Mouse (Mus musculus) liver, embryonic 14.5 days (tissue): Measurements from ENCODE around the gene Rims3.

Experiments
- CTCF ChIP-seq: IDR thresholded peaks from 2 replicates; pipeline ENCODE4 v1.5.1; 2016; ENCODE audit warnings: antibody characterized with exemption, low read depth, control low read depth
- EP300 ChIP-seq: IDR thresholded peaks from 2 replicates; pipeline ENCODE4 v1.6.1; 2016; ENCODE audit warnings: antibody characterized with exemption, low read depth

- TF ChIP-seq CTCF (no peak), EP300 (no peak)
These were observed 36.7 kb upstream of the Rims3 start for GRCm38 (mm10) chr4:120817951-120818350.
